Mouse (Mus musculus): ENCODE data around the gene Tnrc6c.

The Tnrc6c gene

GRCm38 (mm10) chr11:117730490-117730838, 76.4 kb downstream of the Tnrc6c start:
- no peak for DNase-seq

- DNase-seq: no peak
Measured at GRCm38 (mm10) chr11:117731470-117731869, 77.4 kb downstream of the Tnrc6c start.

- no peak for DNase-seq
Measured at GRCm38 (mm10) chr11:117736037-117736689, 82.1 kb downstream of the Tnrc6c start.

GRCm38 (mm10) chr11:117738123-117738522, 84.0 kb downstream of the Tnrc6c start:
- no peak for DNase-seq

- DNase-seq: no peak
Measured at GRCm38 (mm10) chr11:117741128-117741527, 87.0 kb downstream of the Tnrc6c start.

- DNase-seq: no peak
Measured at GRCm38 (mm10) chr11:117742243-117742642, 88.2 kb downstream of the Tnrc6c start.

GRCm38 (mm10) chr11:117742715-117743114, 88.6 kb downstream of the Tnrc6c start:
- no peak for DNase-seq

GRCm38 (mm10) chr11:117743454-117744030, 89.5 kb downstream of the Tnrc6c start:
- DNase-seq: no peak

- no peak for DNase-seq
Measured at GRCm38 (mm10) chr11:117748628-117749027, 94.5 kb downstream of the Tnrc6c start.

DNA sequence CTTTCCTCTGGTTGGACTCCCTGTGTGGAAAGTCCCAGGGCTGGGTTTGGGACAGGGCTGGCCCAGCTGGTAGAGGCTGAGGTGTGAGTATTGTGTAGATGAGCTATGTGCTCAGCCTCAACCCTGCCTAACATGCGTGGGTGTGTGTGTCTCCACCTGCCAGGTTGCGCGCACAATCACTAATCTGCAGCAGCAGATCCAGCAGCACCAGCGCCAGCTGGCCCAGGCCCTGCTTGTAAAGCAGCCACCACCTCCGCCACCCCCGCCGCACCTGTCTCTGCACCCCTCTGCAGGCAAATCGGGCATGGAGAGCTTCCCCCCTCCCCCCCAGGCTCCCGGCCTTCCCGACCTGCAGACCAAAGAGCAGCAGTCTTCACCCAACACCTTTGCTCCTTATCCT, 95.3 kb downstream of the Tnrc6c start:
- DNase-seq: no peak

DNA sequence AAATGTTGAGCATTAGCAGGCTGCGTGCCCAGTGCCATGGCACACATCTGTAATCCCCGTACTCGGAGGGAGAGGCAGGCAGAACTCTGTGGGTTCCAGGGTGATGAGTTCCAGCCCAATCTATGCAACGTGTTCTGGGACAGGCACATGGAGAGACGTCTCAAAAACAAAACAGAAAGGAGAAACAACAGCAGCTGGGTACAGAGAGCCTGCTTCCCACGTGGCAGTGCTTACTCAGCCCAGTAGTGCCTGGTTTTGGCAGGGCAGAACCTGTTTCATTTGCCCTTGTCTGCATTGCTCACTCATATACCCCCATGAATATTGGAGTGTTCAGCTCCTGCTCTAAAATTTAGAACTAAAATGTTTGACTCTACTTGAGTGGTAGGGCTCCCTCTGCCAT, 97.5 kb downstream of the Tnrc6c start:
- DNase-seq: no peak

GRCm38 (mm10) chr11:117755891-117756290, 101.8 kb downstream of the Tnrc6c start:
- no peak for DNase-seq

GRCm38 (mm10) chr11:117759267-117759666, 105.2 kb downstream of the Tnrc6c start:
- DNase-seq: no peak

DNA sequence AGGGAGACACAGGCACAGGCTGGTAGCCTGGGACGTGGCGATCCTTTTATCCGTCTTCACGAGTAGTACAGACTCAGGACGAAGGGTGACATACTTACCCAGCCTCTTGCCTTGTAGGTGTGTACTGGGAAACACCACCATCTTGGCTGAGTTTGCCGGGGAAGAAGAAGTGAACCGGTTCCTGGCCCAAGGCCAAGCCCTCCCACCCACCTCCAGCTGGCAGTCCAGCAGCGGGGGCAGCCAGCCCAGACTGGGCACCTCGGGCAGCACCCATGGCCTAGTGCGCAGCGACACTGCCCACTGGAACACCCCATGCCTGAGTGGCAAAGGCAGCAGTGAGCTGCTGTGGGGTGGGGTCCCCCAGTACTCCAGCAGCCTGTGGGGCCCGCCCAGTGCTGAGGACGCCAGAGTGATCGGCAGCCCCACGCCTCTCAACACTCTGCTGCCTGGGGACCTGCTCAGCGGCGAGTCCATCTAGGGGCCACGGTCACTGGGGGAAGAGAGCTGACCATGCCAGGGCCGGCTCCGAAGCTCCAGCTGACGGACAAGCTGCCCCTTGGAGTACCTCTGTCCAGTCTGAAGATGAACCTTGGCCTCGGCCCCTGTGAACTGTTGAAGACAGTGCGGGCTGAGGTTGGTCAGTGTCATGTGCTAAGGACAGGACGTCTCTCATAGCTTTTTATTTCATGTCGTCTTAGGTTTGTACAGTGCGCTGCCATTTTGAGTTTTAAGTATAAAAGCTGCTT, 106.5 kb downstream of the Tnrc6c start:
- DNase-seq: no peak

DNA sequence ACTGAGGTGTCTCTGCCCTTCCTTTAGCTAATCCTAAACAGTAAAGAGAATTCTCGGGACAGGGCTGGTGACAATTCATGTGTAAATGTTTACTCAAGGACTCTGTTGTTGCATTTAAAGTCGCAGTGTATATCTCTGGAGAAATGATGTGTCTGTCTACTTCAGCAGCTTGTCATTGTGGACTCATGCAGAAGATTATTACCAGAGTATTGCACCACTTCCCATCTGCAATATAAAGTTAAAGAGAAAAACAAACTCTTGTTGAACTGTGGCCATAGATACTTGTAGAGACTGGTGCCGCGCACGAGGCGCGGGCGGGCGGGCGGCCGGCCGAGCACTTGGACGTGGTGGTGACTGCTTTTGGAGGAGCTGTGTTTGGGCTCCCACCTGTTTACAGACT, 107.7 kb downstream of the Tnrc6c start:
- DNase-seq: no peak

GRCm38 (mm10) chr11:117762246-117762645, 108.2 kb downstream of the Tnrc6c start:
- DNase-seq: no peak

DNA sequence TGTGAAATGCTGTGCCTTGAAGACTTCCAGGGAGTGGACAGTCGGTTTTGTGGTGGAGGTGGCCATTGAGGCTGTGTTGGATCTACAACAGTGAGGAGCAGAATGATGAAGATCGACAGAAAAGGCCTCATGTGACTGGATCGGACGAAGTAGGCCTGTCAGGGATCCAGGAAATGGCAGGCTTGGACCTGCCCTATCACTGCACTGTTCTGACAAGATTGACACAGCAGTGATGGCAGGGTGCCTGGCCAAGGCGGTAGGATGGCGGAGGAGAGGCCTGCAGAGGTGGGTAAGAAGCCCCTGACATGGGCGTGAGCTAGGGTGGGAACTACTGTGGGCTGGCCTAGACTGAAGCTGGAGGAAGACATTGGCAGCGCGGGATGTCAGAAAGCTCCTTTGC, 110.2 kb downstream of the Tnrc6c start:
- DNase-seq: no peak

- DNase-seq: no peak
Measured at GRCm38 (mm10) chr11:117765361-117765760, 111.3 kb downstream of the Tnrc6c start.

GRCm38 (mm10) chr11:117766275-117766674, 112.2 kb downstream of the Tnrc6c start:
- no peak for DNase-seq

DNA sequence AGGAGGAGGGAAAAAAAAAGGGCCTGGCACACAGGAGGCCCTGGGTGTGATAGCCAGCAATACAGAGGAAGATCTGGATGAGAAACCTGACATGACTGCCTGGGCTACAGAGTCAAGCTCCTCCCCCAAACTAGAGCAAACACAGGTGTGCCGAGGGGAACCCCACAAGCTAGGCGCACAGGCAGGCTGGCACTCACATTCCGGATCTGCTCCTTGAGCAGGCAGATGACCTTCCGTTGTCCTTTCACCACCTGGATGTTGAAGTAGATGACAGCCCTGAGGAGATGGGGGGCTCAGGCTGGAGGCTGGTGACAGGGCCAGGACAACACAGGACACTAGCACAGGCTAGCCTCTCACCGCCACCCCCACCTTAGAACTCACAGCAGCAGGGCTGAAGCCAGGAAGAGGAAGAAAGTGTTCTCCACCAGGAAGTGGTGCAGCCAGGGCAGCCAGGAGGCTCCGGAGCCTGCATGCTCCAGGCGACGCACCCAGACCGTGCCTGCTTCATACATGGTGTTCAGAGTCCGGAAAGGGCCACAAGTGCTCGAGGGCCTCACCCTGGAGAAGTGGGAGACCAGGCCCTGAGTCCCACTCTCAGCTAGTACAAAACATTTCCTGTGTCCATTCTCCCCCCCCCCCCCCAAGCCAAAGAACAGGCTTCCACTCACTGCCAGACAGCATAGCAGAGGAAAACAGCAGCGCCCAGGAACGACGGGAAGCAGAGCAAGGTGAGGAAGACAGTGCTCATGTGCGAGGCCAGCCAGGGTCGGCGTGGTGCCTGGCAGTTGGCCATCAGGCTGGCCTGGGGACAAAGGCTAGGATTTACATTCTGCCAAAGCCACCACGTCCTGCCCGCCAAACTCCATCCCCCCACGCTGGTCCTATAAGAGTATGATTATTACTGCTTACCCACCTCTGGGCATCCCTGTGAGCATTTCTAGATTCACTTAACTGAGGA, 114.9 kb downstream of the Tnrc6c start:
- DNase-seq: no peak

- DNase-seq: no peak
Measured at GRCm38 (mm10) chr11:117769683-117770047, 115.6 kb downstream of the Tnrc6c start.

GRCm38 (mm10) chr11:117770407-117770806, 116.3 kb downstream of the Tnrc6c start:
- no peak for DNase-seq

GRCm38 (mm10) chr11:117772352-117772751, 118.3 kb downstream of the Tnrc6c start:
- no peak for DNase-seq

All from spleen, adult 18-20 months (tissue).